ENCODE assay signal across 8 mouse cellular contexts in the genomic region with DNA sequence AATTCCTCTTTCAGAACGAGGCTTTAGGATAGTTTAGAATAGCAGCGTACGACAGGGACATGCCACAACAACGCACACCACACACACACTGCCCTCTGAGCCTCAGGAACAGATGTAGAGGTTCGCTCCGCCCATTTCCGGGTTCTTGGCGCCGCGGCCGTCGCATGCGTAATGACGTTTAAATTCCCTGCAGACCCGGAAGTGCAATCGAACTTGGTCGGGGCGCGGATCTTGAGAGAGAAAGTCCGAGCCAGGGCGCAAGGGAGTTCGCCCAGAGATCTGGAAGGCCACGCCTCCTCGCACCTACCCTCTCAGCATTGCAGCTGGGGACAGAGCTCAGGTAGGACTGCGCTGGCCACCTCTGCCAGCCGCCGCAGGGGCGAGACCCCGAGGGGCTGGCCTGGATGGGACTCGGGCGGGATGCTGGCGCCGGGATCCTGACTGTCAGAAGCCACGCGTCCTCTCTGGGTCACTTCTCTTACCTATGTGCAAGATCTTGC. TPM values are rescaled to one million over a fixed set of nuclear protein-coding genes. Genes with fewer than 3 reads are reported as not detected.
DNase-seq lines count a peak whose midpoint lies in the region; ATAC-seq and TF ChIP-seq lines count a peak whose summit lies in the region.

No protein-coding gene starts in this region.

- DNase-seq in c-Kit-positive CD71-positive TER-119-positive erythroid progenitor cells, embryonic 14.5 days (ENCODE audit: low spot score) = peak; percentile 91
- DNase-seq in heart, postnatal 0 days (ENCODE audit: low spot score) = peak; percentile 87
- peak; percentile 95 to 96 for DNase-seq in kidney, postnatal 4 days

- H3K4me2 ChIP-seq in forebrain, embryonic 12.5 days = peak overlapping the region; percentile 81
- peak overlapping the region; percentile 93 for H3K4me2 ChIP-seq in heart, postnatal 0 days (ENCODE audit: low read depth, low read length)
- peak overlapping the region; percentile 62 for H3K4me2 ChIP-seq in liver, embryonic 16.5 days (ENCODE audit: low read depth, low read length)
- peak overlapping the region; percentile 84 for H3K4me2 ChIP-seq in neural tube, embryonic 13.5 days

- peak overlapping the region; percentile 65; the same call in 1 of the 2 replicates for H3K27ac ChIP-seq in forebrain, embryonic 12.5 days
- peak overlapping the region; percentile 74 for H3K27ac ChIP-seq in heart, postnatal 0 days (ENCODE audit: low read depth)
- 0 out of 2 replicates have a peak overlapping the region, but pooled peaks have one; percentile 27 for H3K27ac ChIP-seq in liver, embryonic 16.5 days (ENCODE audit: low read length)
- H3K27ac ChIP-seq in neural tube, embryonic 13.5 days (replicated peaks) = peak overlapping the region; percentile 61; the same call in 1 of the 2 replicates
- no peak overlapping the region; the same call in 1 of the 2 replicates for H3K27ac ChIP-seq in testis, adult 2 months (ENCODE audit: control insufficient read depth, insufficient read depth, low read depth, low read length)

- TF ChIP-seq POLR2A in testis, adult 2 months (IDR thresholded peaks at IDR 0.05; ENCODE audit: control insufficient read depth, low read depth, low read length) = peak; percentile 78

- peaks cover 6% of the 10 kb centered on the region for H3K4me1 ChIP-seq in E14TG2a.4 (replicated peaks; ENCODE audit: low read depth, low read length)
- peaks cover 14% of the 10 kb centered on the region for H3K4me1 ChIP-seq in forebrain, embryonic 12.5 days
- H3K4me1 ChIP-seq in heart, postnatal 0 days (ENCODE audit: control insufficient read depth, insufficient read depth) = peaks cover 7% of the 10 kb centered on the region; the same call in 1 of the 2 replicates
- peaks cover 5% of the 10 kb centered on the region for H3K4me1 ChIP-seq in liver, embryonic 16.5 days (ENCODE audit: control insufficient read depth, low read depth, low read length)
- peaks cover 14% of the 10 kb centered on the region for H3K4me1 ChIP-seq in neural tube, embryonic 13.5 days (replicated peaks)
- H3K4me1 ChIP-seq in testis, adult 2 months (ENCODE audit: control insufficient read depth, insufficient read depth, low read length) = no peaks in the 10 kb centered on the region

- ATAC-seq in forebrain, embryonic 12.5 days (ENCODE audit: low FRiP score) = peak; percentile 99
- ATAC-seq in heart, postnatal 0 days (ENCODE audit: insufficient read depth, low read depth) = peak; percentile 96
- peak; percentile 92 for ATAC-seq in liver, embryonic 16.5 days (ENCODE audit: low read depth)
- ATAC-seq in neural tube, embryonic 13.5 days (ENCODE audit: low read depth) = peak; percentile 100

- H3K9me3 ChIP-seq in E14TG2a.4 (ENCODE audit: low read length) = no peaks in the 10 kb centered on the region
- no peaks in the 10 kb centered on the region for H3K9me3 ChIP-seq in forebrain, embryonic 12.5 days
- H3K9me3 ChIP-seq in heart, postnatal 0 days (replicated peaks; ENCODE audit: control insufficient read depth, low read length) = no peaks in the 10 kb centered on the region
- H3K9me3 ChIP-seq in liver, embryonic 16.5 days (replicated peaks; ENCODE audit: control insufficient read depth, low read length) = no peaks in the 10 kb centered on the region
- H3K9me3 ChIP-seq in neural tube, embryonic 13.5 days = no peaks in the 10 kb centered on the region

- no peak for TF ChIP-seq EP300 in heart, postnatal 0 days (IDR thresholded peaks at IDR 0.05; ENCODE audit: low read depth)

- peak overlapping the region; percentile 92 for H3K4me3 ChIP-seq in E14TG2a.4 (replicated peaks; ENCODE audit: low read length)
- H3K4me3 ChIP-seq in forebrain, embryonic 12.5 days (replicated peaks) = peak overlapping the region; percentile 93
- H3K4me3 ChIP-seq in heart, postnatal 0 days (ENCODE audit: low read depth, low read length) = peak overlapping the region; percentile 99
- peak overlapping the region; percentile 76 for H3K4me3 ChIP-seq in liver, embryonic 16.5 days (ENCODE audit: low read depth, low read length)
- peak overlapping the region; percentile 95 for H3K4me3 ChIP-seq in neural tube, embryonic 13.5 days
- H3K4me3 ChIP-seq in testis, adult 2 months (ENCODE audit: control insufficient read depth, low read depth, low read length) = peak overlapping the region; percentile 93

- TF ChIP-seq CTCF in E14TG2a.4 (conservative IDR thresholded peaks at IDR 0.05; ENCODE audit: low read length) = no peak
- no peak for TF ChIP-seq CTCF in heart, postnatal 0 days (IDR thresholded peaks at IDR 0.05; ENCODE audit: low read depth)
- TF ChIP-seq CTCF in testis, adult 2 months (IDR thresholded peaks at IDR 0.05; ENCODE audit: control insufficient read depth, insufficient read depth, insufficient replicate concordance, low read depth, low read length) = no peak

- no peaks in the 10 kb centered on the region for H3K27me3 ChIP-seq in E14TG2a.4 (ENCODE audit: insufficient read depth, low read length)
- no peaks in the 10 kb centered on the region for H3K27me3 ChIP-seq in forebrain, embryonic 12.5 days
- H3K27me3 ChIP-seq in heart, postnatal 0 days (ENCODE audit: control insufficient read depth, insufficient read depth, low read length) = no peaks in the 10 kb centered on the region
- no peaks in the 10 kb centered on the region for H3K27me3 ChIP-seq in liver, embryonic 16.5 days (ENCODE audit: control insufficient read depth, insufficient read depth, low read depth, low read length)
- no peaks in the 10 kb centered on the region for H3K27me3 ChIP-seq in neural tube, embryonic 13.5 days
- H3K27me3 ChIP-seq in testis, adult 2 months (ENCODE audit: control insufficient read depth, insufficient read depth, low read length) = no peaks in the 10 kb centered on the region

- under 1% methylated on average over 35 of the region's 35 CpGs for WGBS in forebrain, embryonic 12.5 days
- WGBS in heart, postnatal 0 days = 0% methylated on average over 35 of the region's 35 CpGs
- WGBS in liver, embryonic 16.5 days (ENCODE audit: insufficient replicate concordance) = 0% methylated on average over 35 of the region's 35 CpGs
- under 1% methylated on average over 35 of the region's 35 CpGs for WGBS in neural tube, embryonic 13.5 days

- H3K36me3 ChIP-seq in E14TG2a.4 (ENCODE audit: insufficient read depth, low read length) = no peaks in the 10 kb centered on the region
- no peaks in the 10 kb centered on the region for H3K36me3 ChIP-seq in forebrain, embryonic 12.5 days (replicated peaks)
- H3K36me3 ChIP-seq in heart, postnatal 0 days (replicated peaks; ENCODE audit: control insufficient read depth, insufficient read depth, low read length) = no peaks in the 10 kb centered on the region
- H3K36me3 ChIP-seq in liver, embryonic 16.5 days (ENCODE audit: control insufficient read depth, insufficient read depth) = no peaks in the 10 kb centered on the region
- H3K36me3 ChIP-seq in neural tube, embryonic 13.5 days = no peaks in the 10 kb centered on the region
- no peaks in the 10 kb centered on the region for H3K36me3 ChIP-seq in testis, adult 2 months (ENCODE audit: control insufficient read depth, insufficient read depth, low read length)

- H3K9ac ChIP-seq in forebrain, embryonic 12.5 days = peak overlapping the region; percentile 79
- peak overlapping the region; percentile 93 for H3K9ac ChIP-seq in heart, postnatal 0 days (replicated peaks; ENCODE audit: low read depth, low read length)
- H3K9ac ChIP-seq in liver, embryonic 16.5 days (ENCODE audit: low read depth, low read length) = peak overlapping the region; percentile 78
- peak overlapping the region; percentile 88 for H3K9ac ChIP-seq in neural tube, embryonic 13.5 days

RNA-seq across cellular contexts. Expression of a gene that starts 6.7 kb away (rescaled TPM):
- polyA plus RNA-seq in forebrain, embryonic 12.5 days (2016; fragmentation: Nextera tagmentation; extraction: Ambion mirVana) = 47.8 and 52.1 TPM in 2 replicates
- total RNA-seq in heart, postnatal 0 days (2014; rRNA removed; ENCODE audit: low replicate concordance) = 8.5 and 11.2 TPM in 2 replicates
- polyA plus RNA-seq in heart, postnatal 0 days (2015; fragmentation: Nextera tagmentation; extraction: Ambion mirVana) = 12.2 and 14.8 TPM in 2 replicates
- 7.6 and 7.7 TPM in 2 replicates for polyA plus RNA-seq in liver, embryonic 16.5 days (2015; fragmentation: Nextera tagmentation; extraction: Ambion mirVana)
- polyA plus RNA-seq in neural tube, embryonic 13.5 days (2015; fragmentation: Nextera tagmentation; extraction: Ambion mirVana) = 35.3 and 47.7 TPM in 2 replicates
- 4.0 and 4.6 TPM in 2 replicates for polyA plus RNA-seq in testis, adult 2 months (2012; rRNA removed)
